In the genomic region with DNA sequence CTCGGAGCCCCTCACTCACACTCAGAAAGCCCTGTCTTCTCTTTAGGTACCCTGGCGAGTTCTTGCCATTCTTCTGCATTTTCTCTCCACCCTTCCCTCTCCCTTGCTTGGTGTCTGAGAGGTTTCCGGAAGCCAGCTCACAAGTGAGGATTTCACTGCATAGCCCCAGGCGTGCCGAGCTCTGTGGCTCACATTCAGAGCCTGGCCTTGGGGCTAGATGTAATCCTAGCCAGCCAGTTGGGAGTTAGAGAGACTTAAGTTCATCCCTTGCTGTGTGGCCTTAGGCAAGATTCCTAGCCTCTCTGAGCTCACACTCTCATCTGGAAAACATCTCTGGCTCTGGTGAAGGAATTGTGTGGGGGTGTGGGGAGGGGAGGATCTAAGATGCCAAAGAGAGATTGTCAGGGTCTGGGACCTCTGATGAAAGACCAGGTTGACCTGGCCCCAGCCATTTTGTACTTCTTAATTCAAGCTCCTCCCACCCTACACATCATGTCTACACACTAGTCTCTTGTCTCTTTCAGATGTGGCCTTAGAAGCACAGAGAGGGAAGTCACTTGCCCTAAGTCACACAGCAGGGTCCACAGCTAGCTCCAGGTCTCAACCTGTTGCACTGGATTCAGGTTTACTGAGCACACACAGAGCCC, we compare ENCODE assay signal across 12 mouse cellular contexts.
DNase-seq lines count a peak whose midpoint lies in the region; ATAC-seq and TF ChIP-seq lines count a peak whose summit lies in the region.
"Had no signal": no experiment of that assay in that cellular context is flagged by ENCODE, and none has a peak within 500 bp of the region (broad histone marks: within the 10 kb centered on the region; RNA-seq: fewer than 3 reads in every experiment).

No protein-coding gene starts in this region.

- H3K4me1 ChIP-seq in forebrain, embryonic 10.5 days = peaks cover 98% of the 10 kb centered on the region
- H3K4me1 ChIP-seq in forebrain, embryonic 15.5 days = peaks cover 54% of the 10 kb centered on the region
- H3K4me1 ChIP-seq in neural tube, embryonic 11.5 days (ENCODE audit: control insufficient read depth, insufficient read depth, low read length) = peaks cover 38% of the 10 kb centered on the region
- peaks cover 72% of the 10 kb centered on the region for H3K4me1 ChIP-seq in midbrain, embryonic 13.5 days (replicated peaks)

- no peak for DNase-seq in forebrain, embryonic 10.5 days (ENCODE audit: extremely low spot score, low spot score)
- DNase-seq in neural tube, embryonic 11.5 days (ENCODE audit: low spot score) = no peak
- DNase-seq in neural tube, embryonic 10.5 days (ENCODE audit: extremely low spot score, low spot score) = no peak
- peak; percentile 43 for DNase-seq in brain, embryonic 14.5 days (ENCODE audit: low read depth)
- no peak for DNase-seq in urinary bladder, postnatal 4 days (ENCODE audit: low spot score in 2 of 2)
- no peak for DNase-seq in lung, adult 18-20 months
- DNase-seq: lung, postnatal 4 days had no signal

- no peak for TF ChIP-seq CTCF in brain, embryonic 14.5 days (IDR thresholded peaks at IDR 0.05; ENCODE audit: borderline replicate concordance, extremely low read depth, insufficient read depth, insufficient read length)

- peaks cover 5% of the 10 kb centered on the region; the same call in 1 of the 2 replicates for H3K36me3 ChIP-seq in forebrain, embryonic 10.5 days (replicated peaks)
- no peaks in the 10 kb centered on the region for H3K36me3 ChIP-seq in forebrain, embryonic 15.5 days
- H3K36me3 ChIP-seq in neural tube, embryonic 11.5 days (ENCODE audit: control insufficient read depth, insufficient read depth, low read length) = no peaks in the 10 kb centered on the region; the same call in 1 of the 2 replicates
- no peaks in the 10 kb centered on the region for H3K36me3 ChIP-seq in midbrain, embryonic 13.5 days
- H3K36me3 ChIP-seq: hindbrain, embryonic 15.5 days; limb, embryonic 15.5 days had no signal

- TF ChIP-seq POLR2A in brain, embryonic 14.5 days (IDR thresholded peaks at IDR 0.05; ENCODE audit: borderline replicate concordance, extremely low read depth, insufficient read depth, insufficient read length, poor library complexity, severe bottlenecking) = no peak

- no peak overlapping the region for H3K4me2 ChIP-seq in forebrain, embryonic 15.5 days (replicated peaks)
- no peak overlapping the region for H3K4me2 ChIP-seq in neural tube, embryonic 11.5 days (ENCODE audit: low read depth)
- H3K4me2 ChIP-seq in midbrain, embryonic 13.5 days (replicated peaks) = no peak overlapping the region
- H3K4me2 ChIP-seq: hindbrain, embryonic 15.5 days; limb, embryonic 15.5 days had no signal

- no peak overlapping the region for H3K9ac ChIP-seq in forebrain, embryonic 15.5 days (replicated peaks)
- H3K9ac ChIP-seq in neural tube, embryonic 11.5 days (ENCODE audit: low read length) = no peak overlapping the region; the same call in 1 of the 2 replicates
- no peak overlapping the region for H3K9ac ChIP-seq in midbrain, embryonic 13.5 days (replicated peaks)
- H3K9ac ChIP-seq: hindbrain, embryonic 15.5 days; limb, embryonic 15.5 days had no signal

- H3K27ac ChIP-seq in forebrain, embryonic 10.5 days = peak overlapping the region; percentile 91
- H3K27ac ChIP-seq in forebrain, embryonic 15.5 days (replicated peaks) = no peak overlapping the region
- H3K27ac ChIP-seq in neural tube, embryonic 11.5 days (ENCODE audit: low read depth, low read length) = peak overlapping the region; percentile 94
- peak overlapping the region; percentile 91 for H3K27ac ChIP-seq in midbrain, embryonic 13.5 days
- H3K27ac ChIP-seq: kidney, postnatal 0 days; limb, embryonic 15.5 days had no signal

- H3K27me3 ChIP-seq in forebrain, embryonic 10.5 days (ENCODE audit: poor library complexity, severe bottlenecking) = peaks cover 65% of the 10 kb centered on the region
- H3K27me3 ChIP-seq in forebrain, embryonic 15.5 days = no peaks in the 10 kb centered on the region
- no peaks in the 10 kb centered on the region for H3K27me3 ChIP-seq in neural tube, embryonic 11.5 days (ENCODE audit: control insufficient read depth, insufficient read depth, low read length)
- H3K27me3 ChIP-seq in midbrain, embryonic 13.5 days = peaks cover 5% of the 10 kb centered on the region; the same call in 1 of the 2 replicates
- H3K27me3 ChIP-seq: hindbrain, embryonic 15.5 days; limb, embryonic 15.5 days had no signal

- WGBS in forebrain, embryonic 10.5 days = 30% methylated on average over 5 of the region's 5 CpGs
- WGBS in forebrain, embryonic 15.5 days = 40% methylated on average over 5 of the region's 5 CpGs
- 59% methylated on average over 5 of the region's 5 CpGs for WGBS in neural tube, embryonic 11.5 days
- WGBS in midbrain, embryonic 13.5 days = 41% methylated on average over 5 of the region's 5 CpGs

- peaks cover 5% of the 10 kb centered on the region; the same call in 1 of the 2 replicates for H3K9me3 ChIP-seq in forebrain, embryonic 10.5 days
- no peaks in the 10 kb centered on the region for H3K9me3 ChIP-seq in forebrain, embryonic 15.5 days
- H3K9me3 ChIP-seq in neural tube, embryonic 11.5 days (ENCODE audit: control insufficient read depth, low read length) = no peaks in the 10 kb centered on the region
- no peaks in the 10 kb centered on the region for H3K9me3 ChIP-seq in midbrain, embryonic 13.5 days
- H3K9me3 ChIP-seq: hindbrain, embryonic 15.5 days; limb, embryonic 15.5 days had no signal

- ATAC-seq in forebrain, embryonic 15.5 days (replicated peaks) = no peak
- no peak for ATAC-seq in neural tube, embryonic 11.5 days (ENCODE audit: insufficient read depth, low FRiP score, low TSS enrichment)
- ATAC-seq in midbrain, embryonic 13.5 days = no peak

- H3K4me3 ChIP-seq in forebrain, embryonic 10.5 days = no peak overlapping the region
- no peak overlapping the region for H3K4me3 ChIP-seq in forebrain, embryonic 15.5 days
- no peak overlapping the region for H3K4me3 ChIP-seq in neural tube, embryonic 11.5 days (ENCODE audit: low read depth, low read length)
- H3K4me3 ChIP-seq in midbrain, embryonic 13.5 days (replicated peaks) = no peak overlapping the region
- H3K4me3 ChIP-seq: hindbrain, embryonic 15.5 days; limb, embryonic 15.5 days had no signal
